Mouse (Mus musculus) midbrain, embryonic 14.5 days (tissue): Measurements from ENCODE around the gene Bub1. TPM values are rescaled to one million over a fixed set of nuclear protein-coding genes. Genes with fewer than 3 reads are reported as not detected.
A peak's percentile ranks its signal among the peaks of the same experiment; 100 is the strongest.

Experiments
- ATAC-seq: fragments of 200-750 bp; cut with Nextera tagmentation; 2 replicates; pipeline ENCODE4 v1.8.0; 2017; ENCODE audit warnings: moderate number of reproducible peaks, moderate library complexity; ENCODE audit not compliant: low FRiP score, low TSS enrichment
- DNase-seq: peaks from one replicate; pipeline ENCODE4 v3.0.0-alpha.2; 2015
- H3K27ac ChIP-seq: fragments of 300-500 bp; sonication (generic); replicated peaks from 2 replicates; pipeline ENCODE4 v1.5.1; 2014; ENCODE audit warnings: mild to moderate bottlenecking, low read depth, low read length, moderate library complexity
- H3K27me3 ChIP-seq: fragments of 300-500 bp; sonication (generic); 2 replicates; pipeline ENCODE4 v1.6.1; 2014; ENCODE audit warnings: low read length, control low read depth, mixed read lengths; ENCODE audit not compliant: control insufficient read depth, insufficient read depth
- H3K36me3 ChIP-seq: fragments of 300-500 bp; sonication (generic); 2 replicates; pipeline ENCODE4 v1.6.1; 2014; ENCODE audit warnings: low read length, control low read depth; ENCODE audit not compliant: control insufficient read depth, insufficient read depth
- H3K4me1 ChIP-seq: fragments of 300-500 bp; sonication (generic); 2 replicates; pipeline ENCODE4 v1.6.1; 2014; ENCODE audit warnings: mild to moderate bottlenecking, antibody characterized with exemption, low read length, control low read depth; ENCODE audit not compliant: control insufficient read depth, insufficient read depth
- H3K4me2 ChIP-seq: fragments of 300-500 bp; sonication (generic); 2 replicates; pipeline ENCODE4 v1.6.1; 2014; ENCODE audit warnings: mild to moderate bottlenecking, low read length, moderate library complexity
- H3K4me3 ChIP-seq: fragments of 300-500 bp; sonication (generic); replicated peaks from 2 replicates; pipeline ENCODE4 v1.5.1; 2014; ENCODE audit warnings: low read depth, low read length
- H3K9ac ChIP-seq: fragments of 300-500 bp; sonication (generic); replicated peaks from 2 replicates; pipeline ENCODE4 v1.6.1; 2014; ENCODE audit warnings: mild to moderate bottlenecking, low read length, moderate library complexity
- H3K9me3 ChIP-seq: fragments of 300-500 bp; sonication (generic); 2 replicates; pipeline ENCODE4 v1.6.1; 2016; ENCODE audit warnings: low read length, control low read depth, mixed read lengths; ENCODE audit not compliant: control insufficient read depth
- WGBS: fragments of 180-500 bp; shearing (Covaris S2); extraction: QIAGEN DNeasy Blood & Tissue Kit; methylation state at CpG from one replicate; pipeline ENCODE4 v1.1.7; 2014; 5-methylcytosine and 5-hydroxymethylcytosine counted together
- polyA plus RNA-seq: library from polyadenylated mRNA; unstranded; fragments of >200 nt; fragmentation: Nextera tagmentation; extraction: Ambion mirVana; gene quantifications from 2 replicates; pipeline ENCODE4 v1.2.1, GENCODE M21; 2014

The Bub1 gene
- polyA plus RNA-seq, 1 experiment from 2014 or later, result 5.0 TPM

DNA sequence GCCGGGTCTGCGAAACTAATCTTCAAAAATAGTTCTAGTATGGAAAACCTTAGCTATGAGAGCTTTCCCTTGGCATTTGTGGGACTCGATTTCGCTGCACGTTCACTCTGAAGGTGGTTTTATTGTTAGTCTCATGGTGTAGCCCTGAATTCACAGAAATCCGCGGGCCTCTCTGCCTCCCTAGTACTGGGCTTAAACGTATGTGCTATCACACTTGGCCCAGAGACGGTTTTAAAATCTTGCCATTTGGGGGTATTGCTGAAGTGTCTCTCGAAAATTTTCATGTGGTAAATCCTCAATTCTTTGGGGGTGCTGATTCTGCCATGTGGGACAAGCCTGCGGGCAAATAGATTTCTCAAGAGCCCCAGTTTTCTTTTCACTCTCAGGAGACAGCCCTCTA is 42.5 kb downstream of the Bub1 start:
- H3K4me3 ChIP-seq, result peak overlapping the region; percentile 65
- peak overlapping the region; percentile 74 for H3K4me2 ChIP-seq
- DNase-seq, result peak; percentile 26
- H3K9me3 ChIP-seq, result no peaks in the 10 kb centered on the region
- WGBS, result 3% methylated on average over 11 of the region's 11 CpGs
- H3K27ac ChIP-seq, result no peak overlapping the region
- no peaks in the 10 kb centered on the region for H3K36me3 ChIP-seq
- H3K4me1 ChIP-seq, result peaks cover 20% of the 10 kb centered on the region
- no peak for ATAC-seq
- H3K9ac ChIP-seq, result peak overlapping the region; percentile 71
- H3K27me3 ChIP-seq, result no peaks in the 10 kb centered on the region

GRCm38 (mm10) chr2:127788440-127789116 is 43.1 kb downstream of the Bub1 start, which contains the start of gene Nphp1:
TSS of gene Nphp1 (minus strand) at chr2:127788897.
- DNase-seq, result peak; percentile 94
- H3K4me3 ChIP-seq, result peak within 1 kb of the TSS; percentile 65
- H3K4me1 ChIP-seq, result peaks cover 20% of the 10 kb centered on the region
- H3K9ac ChIP-seq, result peak within 1 kb of the TSS; percentile 71
- no peaks in the 10 kb centered on the region for H3K27me3 ChIP-seq
- peak within 1 kb of the TSS; percentile 74 for H3K4me2 ChIP-seq
- H3K36me3 ChIP-seq, result no peaks in the 10 kb centered on the region
- ATAC-seq, result peak; percentile 80
- H3K9me3 ChIP-seq, result no peaks in the 10 kb centered on the region
- peak within 1 kb of the TSS; percentile 63; the same call in 1 of the 2 replicates for H3K27ac ChIP-seq
- WGBS, result under 1% methylated on average over 40 of the region's 40 CpGs

GRCm38 (mm10) chr2:127787226-127787625 is 44.4 kb downstream of the Bub1 start:
- ATAC-seq, result no peak
- Histone ChIP-seq H3K36me3 (no peaks in the 10 kb centered on the region), H3K4me3 (no peak overlapping the region), H3K27ac (no peak overlapping the region), H3K4me2 (no peak overlapping the region), H3K9ac (no peak overlapping the region), H3K4me1 (peaks cover 20% of the 10 kb centered on the region), H3K9me3 (no peaks in the 10 kb centered on the region), H3K27me3 (no peaks in the 10 kb centered on the region)
- DNase-seq, result no peak
- WGBS, result 93% methylated on average over 5 of the region's 5 CpGs

DNA sequence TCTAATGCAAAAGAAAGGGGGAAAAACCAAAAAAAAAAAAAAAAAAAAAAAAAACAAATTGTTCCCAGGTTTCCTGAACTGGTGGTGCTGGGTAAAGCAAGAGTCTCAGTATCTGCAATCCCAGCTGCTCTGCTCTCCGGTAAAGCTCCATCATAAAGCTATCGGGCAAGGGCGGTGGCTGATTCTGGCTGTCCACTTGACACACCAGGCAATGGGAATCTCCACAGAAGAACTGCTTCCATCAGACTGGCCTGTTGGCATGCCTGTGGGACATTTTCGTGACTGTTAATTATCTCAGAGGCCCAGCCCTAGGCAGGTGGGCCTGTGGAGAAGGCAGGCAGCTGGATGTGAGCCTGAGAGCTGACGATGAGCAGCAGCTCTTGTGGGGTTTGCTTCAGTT is 53.2 kb downstream of the Bub1 start:
- DNase-seq (no peak), ATAC-seq (no peak)
- 89% methylated on average over 5 of the region's 5 CpGs for WGBS
- no peaks in the 10 kb centered on the region for H3K9me3 ChIP-seq
- peaks cover 22% of the 10 kb centered on the region for H3K36me3 ChIP-seq
- H3K4me2 ChIP-seq, result no peak overlapping the region
- no peak overlapping the region for H3K27ac ChIP-seq
- no peak overlapping the region for H3K4me3 ChIP-seq
- no peak overlapping the region for H3K9ac ChIP-seq
- no peaks in the 10 kb centered on the region for H3K27me3 ChIP-seq
- H3K4me1 ChIP-seq, result no peaks in the 10 kb centered on the region

- Histone ChIP-seq H3K27ac (no peak overlapping the region; the same call in 1 of the 2 replicates), H3K9ac (no peak overlapping the region), H3K4me3 (no peak overlapping the region), H3K4me2 (no peak overlapping the region), H3K27me3 (no peaks in the 10 kb centered on the region), H3K4me1 (no peaks in the 10 kb centered on the region), H3K36me3 (peaks cover 33% of the 10 kb centered on the region), H3K9me3 (no peaks in the 10 kb centered on the region)
- 61% methylated on average over 3 of the region's 3 CpGs for WGBS
- no peak for ATAC-seq
- DNase-seq, result peak; percentile 18
Measured at GRCm38 (mm10) chr2:127775013-127775412, 56.7 kb downstream of the Bub1 start.

DNA sequence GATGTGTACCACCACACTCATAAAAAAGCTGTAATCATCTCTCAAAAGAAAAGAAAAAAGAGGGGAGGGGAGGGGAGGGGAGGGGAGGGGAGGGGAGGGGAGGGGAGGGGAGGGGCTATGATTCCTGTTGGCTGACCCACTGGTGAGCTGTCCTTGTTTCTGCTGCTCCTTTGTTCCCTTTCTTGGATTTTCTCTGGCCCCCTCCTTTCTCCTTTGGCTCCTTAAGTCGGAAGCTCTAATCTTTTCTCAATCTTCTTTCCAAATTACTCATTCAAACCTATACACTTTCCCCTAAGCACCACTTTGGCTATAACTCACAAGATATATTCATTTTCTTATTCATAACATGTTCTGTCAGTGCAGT is 57.1 kb downstream of the Bub1 start:
- WGBS, result 0% methylated on average over 1 of the region's 1 CpGs
- no peak overlapping the region for H3K4me3 ChIP-seq
- H3K9ac ChIP-seq, result no peak overlapping the region; the same call in 1 of the 2 replicates
- no peaks in the 10 kb centered on the region for H3K27me3 ChIP-seq
- H3K36me3 ChIP-seq, result peaks cover 33% of the 10 kb centered on the region
- ATAC-seq, result peak; percentile 46; the same call in 1 of the 2 replicates
- no peaks in the 10 kb centered on the region for H3K4me1 ChIP-seq
- no peak for DNase-seq
- H3K9me3 ChIP-seq, result no peaks in the 10 kb centered on the region
- H3K4me2 ChIP-seq, result peak overlapping the region; percentile 37
- H3K27ac ChIP-seq, result peak overlapping the region; percentile 81

DNA sequence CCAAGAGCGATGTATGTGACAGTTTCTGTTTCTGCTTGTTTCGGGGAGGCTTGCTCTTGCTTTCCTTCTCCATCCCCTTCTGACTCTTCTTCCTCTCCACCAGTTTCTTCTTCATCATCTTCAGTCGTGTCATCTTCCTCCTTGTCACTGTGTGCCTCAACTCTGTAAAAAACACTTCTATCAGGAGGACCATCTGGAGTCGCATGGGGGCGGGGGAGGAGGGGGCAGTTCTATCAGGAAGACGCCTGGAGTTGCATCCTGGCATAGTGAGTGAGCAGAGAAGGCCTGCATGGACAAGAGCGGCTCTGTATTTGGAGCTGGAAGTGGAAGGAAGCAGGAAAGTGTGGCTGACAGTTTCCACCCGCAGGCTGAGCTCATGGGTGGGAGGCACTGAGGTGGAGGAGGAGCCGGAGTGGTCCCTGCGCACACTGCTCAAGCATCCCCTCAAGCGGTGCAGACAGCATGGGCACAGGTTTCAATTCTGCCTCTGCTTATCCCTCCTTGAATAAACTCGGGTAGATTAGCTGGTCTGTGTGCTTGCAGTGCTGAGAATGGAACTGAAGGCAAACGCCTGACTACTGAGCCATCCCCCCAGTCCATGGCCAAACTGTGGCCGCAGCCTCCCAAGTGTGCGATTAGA is 57.6 kb downstream of the Bub1 start:
- Histone ChIP-seq H3K27ac (peak overlapping the region; percentile 81), H3K4me1 (no peaks in the 10 kb centered on the region), H3K9ac (no peak overlapping the region; the same call in 1 of the 2 replicates), H3K4me3 (no peak overlapping the region), H3K9me3 (no peaks in the 10 kb centered on the region), H3K36me3 (peaks cover 28% of the 10 kb centered on the region), H3K27me3 (no peaks in the 10 kb centered on the region), H3K4me2 (peak overlapping the region; percentile 37)
- WGBS, result 24% methylated on average over 15 of the region's 15 CpGs
- DNase-seq (peak; percentile 61), ATAC-seq (peak; percentile 68)

DNA sequence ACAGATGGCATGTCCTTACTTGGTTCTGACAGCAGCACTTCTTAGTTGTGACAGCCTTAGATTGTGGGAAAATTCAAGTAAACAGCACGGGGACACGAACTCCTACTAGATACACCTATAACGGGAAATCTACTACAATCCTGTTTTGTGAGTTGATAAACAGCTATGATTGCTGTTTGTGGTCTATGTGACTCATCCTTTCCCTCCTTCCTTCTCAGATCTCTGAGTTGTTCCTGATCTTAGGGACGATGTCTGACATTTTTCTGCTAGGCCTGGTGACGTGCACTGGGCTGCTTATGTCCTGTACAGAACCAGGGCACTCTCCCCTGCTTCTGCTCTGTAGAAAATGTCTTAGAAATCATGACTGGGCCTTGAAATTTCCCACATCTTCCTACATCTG is 70.1 kb downstream of the Bub1 start:
- Histone ChIP-seq H3K4me2 (no peak overlapping the region), H3K9ac (no peak overlapping the region), H3K9me3 (no peaks in the 10 kb centered on the region), H3K4me1 (no peaks in the 10 kb centered on the region), H3K36me3 (peaks cover 40% of the 10 kb centered on the region), H3K27ac (no peak overlapping the region), H3K4me3 (no peak overlapping the region), H3K27me3 (no peaks in the 10 kb centered on the region)
- ATAC-seq, result no peak
- 95% methylated on average over 5 of the region's 5 CpGs for WGBS
- no peak for DNase-seq
